Mouse (Mus musculus) heart, embryonic 15.5 days (tissue): Measurements from ENCODE around the gene Sept6. TPM values are rescaled to one million over a fixed set of nuclear protein-coding genes. Genes with fewer than 3 reads are reported as not detected.
A peak's percentile ranks its signal among the peaks of the same experiment; 100 is the strongest.

Source experiments
- ATAC-seq: fragments of 200-750 bp; cut with Nextera tagmentation; replicated peaks from 2 replicates; pipeline ENCODE4 v1.8.0; 2017; ENCODE audit warnings: low read depth, moderate TSS enrichment; ENCODE audit not compliant: insufficient number of reproducible peaks, insufficient read depth, low FRiP score
- H3K27ac ChIP-seq: fragments of 300-500 bp; sonication (generic); 2 replicates; pipeline ENCODE4 v1.5.1; 2015; ENCODE audit warnings: mild to moderate bottlenecking, inconsistent platforms
- H3K27me3 ChIP-seq: fragments of 300-500 bp; sonication (generic); 2 replicates; pipeline ENCODE4 v1.6.1; 2015; ENCODE audit warnings: inconsistent platforms
- H3K36me3 ChIP-seq: fragments of 300-500 bp; sonication (generic); 2 replicates; pipeline ENCODE4 v1.6.1; 2015; ENCODE audit warnings: mild to moderate bottlenecking, inconsistent platforms
- H3K4me1 ChIP-seq: fragments of 300-500 bp; sonication (generic); replicated peaks from 2 replicates; pipeline ENCODE4 v1.6.1; 2015; ENCODE audit warnings: inconsistent platforms
- H3K4me2 ChIP-seq: fragments of 300-500 bp; sonication (generic); 2 replicates; pipeline ENCODE4 v1.6.1; 2015; ENCODE audit warnings: inconsistent platforms, mild to moderate bottlenecking, moderate library complexity
- H3K4me3 ChIP-seq: fragments of 300-500 bp; sonication (generic); 2 replicates; pipeline ENCODE4 v1.5.1; 2015; ENCODE audit warnings: mild to moderate bottlenecking, inconsistent platforms
- H3K9ac ChIP-seq: fragments of 300-500 bp; sonication (generic); 2 replicates; pipeline ENCODE4 v1.6.1; 2015; ENCODE audit warnings: mild to moderate bottlenecking, inconsistent platforms
- H3K9me3 ChIP-seq: fragments of 300-500 bp; sonication (generic); replicated peaks from 2 replicates; pipeline ENCODE4 v1.6.1; 2016; ENCODE audit warnings: inconsistent platforms
- WGBS: fragments of 180-500 bp; shearing (Covaris S2); methylation state at CpG from one replicate; pipeline ENCODE4 v1.1.7; 2015; ENCODE audit warnings: mixed read lengths; 5-methylcytosine and 5-hydroxymethylcytosine counted together
- polyA plus RNA-seq: library from polyadenylated mRNA; unstranded; fragments of >200 nt; fragmentation: Nextera tagmentation; extraction: Ambion mirVana; gene quantifications from 2 replicates; pipeline ENCODE4 v1.2.1, GENCODE M21; 2015

The Sept6 gene
- polyA plus RNA-seq, 1 experiment from 2014 or later = 46.1 TPM

DNA sequence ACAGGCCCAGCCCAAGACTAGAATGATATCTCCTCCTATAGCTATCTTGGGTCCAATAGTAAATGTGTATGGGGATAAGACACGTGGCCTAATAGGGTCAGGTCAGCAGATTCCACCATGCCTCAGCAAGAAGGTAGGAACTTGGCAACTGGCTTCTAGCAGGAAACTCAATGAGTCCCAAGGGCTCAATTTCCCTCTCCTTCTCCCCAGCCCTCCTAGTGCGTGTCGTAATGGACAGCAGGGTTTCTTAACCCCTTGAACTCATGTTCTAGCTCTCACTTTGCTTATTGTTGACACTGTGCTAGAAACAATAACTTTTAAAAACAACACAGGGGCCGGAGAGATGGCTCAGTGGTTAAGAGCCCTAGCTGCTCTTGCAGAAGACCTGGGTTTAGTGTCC is 22.1 kb downstream of the Sept6 start:
- no peak for ATAC-seq
- H3K4me2 ChIP-seq = no peak overlapping the region
- WGBS = 64% methylated on average over 4 of the region's 4 CpGs

DNA sequence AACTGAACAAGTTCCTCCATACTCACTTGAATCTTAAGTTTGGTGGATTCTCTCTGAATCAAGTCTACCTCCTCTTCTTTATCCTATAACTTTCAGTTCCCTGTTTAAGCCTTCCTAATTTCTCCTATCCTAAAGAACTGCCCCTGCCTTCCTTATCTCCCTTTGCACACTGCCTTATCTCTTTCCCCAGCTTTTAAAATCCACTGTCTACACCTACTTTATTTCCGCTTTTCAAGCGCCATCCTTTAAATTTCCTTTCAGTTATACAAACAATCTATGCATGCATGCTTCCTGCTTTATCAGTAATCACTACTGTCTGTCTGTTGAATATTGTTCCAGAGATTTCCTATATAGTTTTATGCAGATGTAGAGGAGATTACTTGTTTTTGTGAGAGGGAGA is 34.9 kb downstream of the Sept6 start:
- H3K27ac ChIP-seq = no peak overlapping the region
- WGBS = 59% methylated on average over 2 of the region's 2 CpGs
- no peak for ATAC-seq

More for the DNA sequence above, 22.1 kb downstream of the Sept6 start:
- Histone ChIP-seq H3K27ac (no peak overlapping the region), H3K4me3 (no peak overlapping the region), H3K36me3 (no peaks in the 10 kb centered on the region), H3K9ac (no peak overlapping the region), H3K4me1 (peaks cover 12% of the 10 kb centered on the region), H3K27me3 (no peaks in the 10 kb centered on the region), H3K9me3 (no peaks in the 10 kb centered on the region)

DNA sequence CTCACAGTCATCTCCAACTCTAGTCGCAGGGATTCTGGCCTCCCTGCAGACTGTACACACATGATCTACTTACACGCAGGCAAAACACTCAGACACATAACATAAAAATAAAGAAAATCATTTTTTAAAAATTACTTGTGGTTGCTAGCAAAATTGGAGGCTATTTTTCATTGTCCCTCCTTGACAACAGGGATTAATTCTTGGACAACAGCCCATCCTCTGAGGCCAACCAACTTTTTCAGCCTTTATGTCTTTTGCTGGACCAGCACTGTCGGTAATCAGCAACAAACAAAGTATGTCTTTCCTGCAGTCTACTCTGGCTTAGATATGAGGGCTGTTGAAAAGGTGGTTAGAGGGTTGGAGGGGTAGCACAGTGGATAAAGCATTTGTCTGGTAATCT is 50.5 kb downstream of the Sept6 start:
- H3K9me3 ChIP-seq = no peaks in the 10 kb centered on the region
- H3K4me3 ChIP-seq = no peak overlapping the region
- 66% methylated on average over 3 of the region's 3 CpGs for WGBS
- no peak overlapping the region for H3K9ac ChIP-seq
- no peak for ATAC-seq
- peaks cover 5% of the 10 kb centered on the region; the same call in 1 of the 2 replicates for H3K4me1 ChIP-seq
- peaks cover 10% of the 10 kb centered on the region for H3K36me3 ChIP-seq
- no peak overlapping the region for H3K4me2 ChIP-seq
- no peak overlapping the region for H3K27ac ChIP-seq
- no peaks in the 10 kb centered on the region for H3K27me3 ChIP-seq

More for the DNA sequence above, 34.9 kb downstream of the Sept6 start:
- Histone ChIP-seq H3K4me2 (no peak overlapping the region), H3K4me1 (no peaks in the 10 kb centered on the region), H3K9ac (no peak overlapping the region), H3K9me3 (no peaks in the 10 kb centered on the region), H3K36me3 (no peaks in the 10 kb centered on the region), H3K27me3 (no peaks in the 10 kb centered on the region), H3K4me3 (no peak overlapping the region)

DNA sequence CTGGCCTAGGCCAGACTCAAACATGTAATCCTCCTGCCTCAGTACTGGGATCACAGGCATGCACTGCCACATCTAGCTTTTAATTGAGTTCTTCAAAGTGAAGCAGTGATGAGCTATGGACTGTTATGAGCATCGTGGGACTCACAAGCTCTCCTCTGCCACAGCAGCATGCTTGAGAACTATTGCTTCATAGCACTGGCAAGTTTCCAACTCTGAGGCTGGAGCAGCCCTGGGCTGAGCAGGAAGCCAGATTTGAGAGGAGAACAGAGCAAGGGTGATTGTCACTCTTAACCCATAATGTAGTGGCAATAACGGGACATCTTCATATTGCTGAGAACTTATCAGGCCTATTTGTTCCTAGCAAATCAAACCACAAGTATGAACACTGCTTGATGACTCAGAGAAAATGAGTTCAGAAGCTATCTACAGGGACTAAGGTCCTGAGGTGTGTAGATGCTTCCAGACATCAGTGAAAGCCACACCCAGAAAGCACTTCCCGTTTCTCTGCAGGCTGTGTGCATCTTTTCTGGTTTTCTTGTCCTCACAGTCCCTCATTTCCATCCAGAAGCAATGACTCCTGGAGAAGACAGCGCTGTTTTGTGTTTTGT is 51.7 kb downstream of the Sept6 start:
- Histone ChIP-seq H3K27me3 (no peaks in the 10 kb centered on the region), H3K4me1 (peaks cover 5% of the 10 kb centered on the region; the same call in 1 of the 2 replicates), H3K4me2 (no peak overlapping the region), H3K9ac (no peak overlapping the region), H3K27ac (no peak overlapping the region), H3K36me3 (peaks cover 10% of the 10 kb centered on the region), H3K9me3 (no peaks in the 10 kb centered on the region), H3K4me3 (no peak overlapping the region)
- WGBS = 50% methylated on average over 4 of the region's 4 CpGs
- peak; percentile 80 for ATAC-seq

DNA sequence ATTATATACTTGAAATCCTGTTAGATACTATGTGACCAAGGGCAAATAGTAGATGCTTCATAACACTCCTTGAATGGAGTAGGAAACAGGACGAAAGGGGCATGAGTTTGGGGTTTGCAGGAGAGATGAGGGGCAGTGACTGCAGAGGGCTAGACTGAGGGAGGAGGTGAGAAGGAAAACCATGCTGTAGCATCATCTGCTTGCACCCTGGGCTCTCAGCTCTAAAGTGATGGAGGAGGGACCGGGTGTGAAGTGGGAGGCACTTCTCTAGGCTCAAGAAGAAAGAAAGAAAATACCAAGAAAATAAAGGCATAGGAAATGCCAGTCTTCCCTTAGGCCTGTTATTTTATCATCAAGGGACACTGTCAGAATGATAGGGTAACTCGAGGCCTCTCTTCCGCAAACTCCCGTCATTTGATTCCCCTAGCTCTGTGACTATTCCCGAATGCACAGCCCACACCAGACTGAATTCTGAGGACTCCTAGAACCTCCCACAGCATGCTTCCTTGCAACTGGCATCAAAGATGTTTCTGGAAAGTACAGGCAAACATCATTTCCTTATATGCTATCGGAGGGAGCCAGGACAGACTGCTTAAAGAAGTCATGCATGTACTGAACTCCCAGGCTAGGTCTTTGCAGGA is 56.1 kb downstream of the Sept6 start:
- ATAC-seq = no peak
- H3K27ac ChIP-seq = no peak overlapping the region
- 57% methylated on average over 7 of the region's 7 CpGs for WGBS

DNA sequence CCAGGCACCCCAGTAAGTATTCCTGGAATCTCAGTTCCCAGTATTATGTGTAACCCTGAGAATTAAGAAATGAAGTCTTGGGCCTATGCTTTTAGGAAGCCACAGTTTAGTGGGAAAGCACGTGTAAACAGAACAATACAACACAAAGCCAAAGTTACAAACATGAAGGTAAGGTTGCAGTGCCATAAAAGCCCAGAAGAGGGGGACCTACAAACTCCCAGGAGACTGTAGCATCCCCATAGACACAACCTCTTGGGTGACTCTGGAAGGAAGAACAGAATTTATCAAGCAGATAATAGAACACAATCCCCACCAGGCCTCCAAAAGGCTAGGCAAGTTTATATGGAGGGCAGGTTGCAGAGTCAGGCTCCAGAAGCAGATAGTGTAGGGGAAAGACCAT is 61.0 kb downstream of the Sept6 start:
- WGBS = 42% methylated on average over 1 of the region's 1 CpGs
- no peak for ATAC-seq

More for the DNA sequence above, 56.1 kb downstream of the Sept6 start:
- H3K4me1 ChIP-seq = peaks cover 9% of the 10 kb centered on the region
- no peak overlapping the region for H3K4me2 ChIP-seq
- H3K27me3 ChIP-seq = no peaks in the 10 kb centered on the region
- no peaks in the 10 kb centered on the region for H3K9me3 ChIP-seq
- H3K9ac ChIP-seq = no peak overlapping the region
- no peak overlapping the region for H3K4me3 ChIP-seq
- no peaks in the 10 kb centered on the region for H3K36me3 ChIP-seq

DNA sequence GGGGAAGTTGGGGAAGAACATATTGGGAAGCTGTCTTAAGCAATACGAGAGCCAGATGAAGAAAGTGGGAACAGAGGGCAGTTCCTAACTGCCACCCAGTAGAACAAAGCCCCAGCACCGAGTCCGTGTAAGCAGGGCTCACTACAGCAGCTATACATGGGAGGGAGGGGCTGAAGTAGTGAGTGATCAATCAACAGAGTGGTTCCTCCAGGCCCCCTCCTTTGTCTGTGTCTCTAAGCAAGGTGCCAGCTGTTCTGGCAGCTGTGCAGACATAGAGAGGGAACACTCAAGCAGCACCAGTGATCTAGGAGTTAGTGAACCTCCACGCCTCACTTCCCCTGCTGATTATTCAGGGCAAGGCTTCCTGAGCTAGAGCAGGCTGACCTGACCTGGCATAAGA is 61.9 kb downstream of the Sept6 start:
- Histone ChIP-seq H3K9ac (no peak overlapping the region), H3K27me3 (no peaks in the 10 kb centered on the region), H3K4me3 (no peak overlapping the region), H3K36me3 (0 out of 2 replicates have a peak, but pooled peaks cover 2% of the 10 kb centered on the region), H3K4me1 (peaks cover 9% of the 10 kb centered on the region), H3K9me3 (no peaks in the 10 kb centered on the region), H3K27ac (no peak overlapping the region), H3K4me2 (no peak overlapping the region)
- WGBS = 59% methylated on average over 4 of the region's 4 CpGs
- ATAC-seq = no peak

More for the DNA sequence above, 61.0 kb downstream of the Sept6 start:
- no peak overlapping the region for H3K4me2 ChIP-seq
- H3K36me3 ChIP-seq = 0 out of 2 replicates have a peak, but pooled peaks cover 2% of the 10 kb centered on the region
- no peaks in the 10 kb centered on the region for H3K27me3 ChIP-seq
- H3K4me1 ChIP-seq = peaks cover 9% of the 10 kb centered on the region
- no peak overlapping the region for H3K4me3 ChIP-seq
- H3K27ac ChIP-seq = no peak overlapping the region
- H3K9ac ChIP-seq = no peak overlapping the region
- no peaks in the 10 kb centered on the region for H3K9me3 ChIP-seq

DNA sequence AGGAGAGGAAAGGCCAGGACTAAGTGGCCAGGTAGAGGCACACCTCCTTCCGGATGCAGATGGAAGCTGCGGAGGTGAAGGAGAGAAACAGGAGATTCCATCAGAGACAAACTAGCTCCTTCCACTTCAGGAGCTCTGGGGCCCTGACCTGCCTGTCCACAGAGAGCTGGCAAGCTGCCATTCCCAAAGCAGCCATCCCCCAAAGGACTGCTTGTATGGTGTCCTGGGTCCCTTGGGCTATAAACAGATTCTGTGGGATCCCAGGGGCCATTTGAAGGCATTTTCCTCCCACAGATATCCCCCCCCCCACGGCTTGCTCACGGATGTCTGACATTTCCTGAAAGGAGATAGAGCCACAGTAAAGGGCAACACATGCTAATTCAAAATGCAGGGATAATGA is 62.8 kb downstream of the Sept6 start:
- Histone ChIP-seq H3K4me3 (no peak overlapping the region), H3K9ac (no peak overlapping the region), H3K27ac (no peak overlapping the region), H3K9me3 (no peaks in the 10 kb centered on the region), H3K4me1 (peaks cover 6% of the 10 kb centered on the region; the same call in 1 of the 2 replicates), H3K4me2 (no peak overlapping the region), H3K36me3 (0 out of 2 replicates have a peak, but pooled peaks cover 2% of the 10 kb centered on the region), H3K27me3 (no peaks in the 10 kb centered on the region)
- ATAC-seq = no peak
- WGBS = 35% methylated on average over 4 of the region's 4 CpGs

DNA sequence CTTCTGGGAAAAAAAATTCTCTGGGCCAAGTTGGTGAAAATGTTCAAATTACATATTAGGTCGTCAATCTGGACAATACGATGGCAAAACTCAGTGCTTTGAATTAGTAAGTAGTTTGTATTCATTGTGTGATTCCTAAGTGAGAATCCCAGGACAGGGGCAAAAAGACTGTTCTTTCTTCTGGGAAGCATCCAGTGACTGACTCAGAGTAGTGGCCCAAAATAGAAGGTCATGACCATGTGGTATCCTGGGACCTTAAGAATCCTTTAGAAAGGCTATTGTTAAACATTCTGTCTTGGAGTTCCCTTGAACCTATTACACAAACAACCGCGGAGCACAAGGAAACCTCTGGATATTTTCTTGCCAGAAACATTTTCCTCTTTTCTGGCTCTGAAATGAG is 70.2 kb downstream of the Sept6 start:
- no peaks in the 10 kb centered on the region for H3K27me3 ChIP-seq
- H3K9ac ChIP-seq = no peak overlapping the region
- no peaks in the 10 kb centered on the region for H3K4me1 ChIP-seq
- no peak overlapping the region for H3K27ac ChIP-seq
- no peak overlapping the region for H3K4me3 ChIP-seq
- no peaks in the 10 kb centered on the region for H3K9me3 ChIP-seq
- ATAC-seq = no peak
- no peak overlapping the region for H3K4me2 ChIP-seq
- WGBS = 81% methylated on average over 4 of the region's 4 CpGs
- peaks cover 3% of the 10 kb centered on the region; the same call in 1 of the 2 replicates for H3K36me3 ChIP-seq

DNA sequence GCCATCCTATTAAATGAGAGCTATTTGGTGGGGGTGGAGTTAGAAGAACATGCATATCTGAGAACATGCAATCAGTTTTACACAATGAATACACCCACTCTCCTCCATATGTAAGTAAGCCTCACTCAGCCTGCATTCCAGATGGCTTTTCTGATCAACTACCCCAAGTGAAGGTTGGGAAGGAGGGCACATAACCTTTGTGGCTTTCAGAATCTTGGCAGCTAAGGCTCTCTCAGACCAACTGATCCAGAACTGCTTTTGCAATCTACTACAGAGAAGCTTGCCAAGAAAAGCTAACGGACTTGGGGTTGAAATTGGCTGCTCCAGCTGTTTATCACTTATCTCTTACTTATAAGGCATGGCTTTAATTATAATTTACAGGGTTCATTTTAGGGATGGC is 73.8 kb downstream of the Sept6 start:
- no peaks in the 10 kb centered on the region for H3K9me3 ChIP-seq
- peaks cover 3% of the 10 kb centered on the region; the same call in 1 of the 2 replicates for H3K36me3 ChIP-seq
- WGBS = 64% methylated on average over 1 of the region's 1 CpGs
- no peak for ATAC-seq
- H3K4me2 ChIP-seq = no peak overlapping the region
- no peaks in the 10 kb centered on the region for H3K27me3 ChIP-seq
- H3K9ac ChIP-seq = no peak overlapping the region
- no peaks in the 10 kb centered on the region for H3K4me1 ChIP-seq
- H3K27ac ChIP-seq = no peak overlapping the region
- no peak overlapping the region for H3K4me3 ChIP-seq

DNA sequence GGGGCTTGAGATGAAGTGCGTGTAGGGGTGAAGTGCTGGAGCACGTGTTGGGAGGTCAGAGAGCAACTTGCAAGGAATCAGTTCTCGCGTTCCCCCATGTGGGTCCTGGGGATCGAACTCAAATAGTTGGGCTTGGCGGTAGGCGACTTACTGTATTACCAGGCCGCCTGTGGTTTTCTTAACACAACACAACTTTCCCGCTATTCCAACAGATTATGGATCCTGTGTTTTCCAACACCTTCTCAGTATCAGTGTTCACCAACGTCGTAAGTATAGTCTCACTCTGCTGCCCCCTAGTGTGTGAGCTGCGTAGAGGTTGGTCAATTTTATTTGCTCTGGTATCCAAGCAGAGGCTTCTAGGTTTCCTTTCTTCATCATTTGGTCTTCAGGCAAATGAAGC is 80.3 kb downstream of the Sept6 start:
- no peak overlapping the region for H3K27ac ChIP-seq
- H3K4me2 ChIP-seq = no peak overlapping the region
- H3K9me3 ChIP-seq = no peaks in the 10 kb centered on the region
- 44% methylated on average over 12 of the region's 12 CpGs for WGBS
- H3K4me1 ChIP-seq = no peaks in the 10 kb centered on the region
- H3K4me3 ChIP-seq = no peak overlapping the region
- no peaks in the 10 kb centered on the region for H3K36me3 ChIP-seq
- H3K9ac ChIP-seq = no peak overlapping the region
- H3K27me3 ChIP-seq = no peaks in the 10 kb centered on the region
- ATAC-seq = no peak

DNA sequence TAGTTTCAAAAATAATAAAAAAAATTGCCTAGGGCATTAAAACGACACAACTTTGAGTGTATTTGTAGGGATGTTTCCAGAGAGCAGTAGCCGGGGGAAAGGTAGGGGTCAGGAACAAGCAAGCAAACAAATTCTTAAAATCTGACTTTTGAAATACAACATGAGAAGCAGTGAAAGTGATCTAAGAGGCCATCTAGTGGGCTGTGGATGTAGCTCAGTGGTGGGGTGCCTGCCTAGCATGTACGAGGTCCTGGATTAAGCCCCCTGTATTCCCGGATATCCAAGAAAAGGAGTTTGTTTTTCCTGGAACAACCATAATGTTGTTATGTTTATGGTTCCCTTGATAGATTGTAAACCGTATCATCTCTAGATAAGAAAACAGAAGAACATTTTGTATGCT is 85.1 kb downstream of the Sept6 start:
- no peak for ATAC-seq
- Histone ChIP-seq H3K27me3 (no peaks in the 10 kb centered on the region), H3K36me3 (no peaks in the 10 kb centered on the region), H3K9ac (no peak overlapping the region), H3K4me3 (no peak overlapping the region), H3K4me2 (no peak overlapping the region), H3K9me3 (no peaks in the 10 kb centered on the region), H3K4me1 (no peaks in the 10 kb centered on the region), H3K27ac (no peak overlapping the region)
- 29% methylated on average over 5 of the region's 5 CpGs for WGBS
